Mouse (Mus musculus): ENCODE measurements around the gene Ncf1. TPM values are rescaled to one million over a fixed set of nuclear protein-coding genes. Genes with fewer than 3 reads are reported as not detected.

The Ncf1 gene
- polyA plus RNA-seq, 1 experiment = 3.0 TPM

DNA sequence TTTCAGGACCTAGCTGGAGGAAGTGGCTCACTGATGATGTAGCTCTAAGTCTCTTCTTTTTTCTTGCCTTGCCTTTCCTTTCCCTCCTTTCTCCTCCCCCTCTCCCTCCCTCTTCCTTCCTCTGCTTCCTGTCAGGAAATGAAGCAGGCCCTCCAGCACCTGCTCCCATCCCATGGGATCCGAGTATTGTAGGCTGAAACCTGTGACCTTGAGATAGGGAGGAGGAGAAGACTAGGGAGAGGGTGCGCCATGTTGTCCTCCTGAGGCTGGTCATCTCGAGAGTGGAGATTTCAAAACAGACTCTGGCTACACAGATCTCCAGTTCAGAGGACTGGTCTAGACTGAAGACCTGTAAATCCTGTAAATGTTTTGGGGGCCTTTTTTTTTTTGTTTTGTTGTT is 47.3 kb downstream of the Ncf1 start:
- no peak overlapping the region for H3K4me3 ChIP-seq (replicated peaks; ENCODE audit: insufficient read depth, low read depth, low read length)
- no peak for TF ChIP-seq POLR2A (IDR thresholded peaks at IDR 0.05; ENCODE audit: borderline replicate concordance, insufficient read depth, low read length)
- TF ChIP-seq CTCF (IDR thresholded peaks at IDR 0.05; ENCODE audit: borderline replicate concordance, insufficient read depth, low read depth, low read length) = no peak
- no peak overlapping the region for H3K27ac ChIP-seq (ENCODE audit: insufficient read depth, low read length)
- WGBS = 46% methylated on average over 3 of the region's 3 CpGs
- H3K4me1 ChIP-seq (ENCODE audit: control insufficient read depth, insufficient read depth, low read length) = peaks cover 11% of the 10 kb centered on the region; the same call in 1 of the 2 replicates
- H3K27me3 ChIP-seq (ENCODE audit: control insufficient read depth, insufficient read depth, low read length) = no peaks in the 10 kb centered on the region
- no peak for DNase-seq

DNA sequence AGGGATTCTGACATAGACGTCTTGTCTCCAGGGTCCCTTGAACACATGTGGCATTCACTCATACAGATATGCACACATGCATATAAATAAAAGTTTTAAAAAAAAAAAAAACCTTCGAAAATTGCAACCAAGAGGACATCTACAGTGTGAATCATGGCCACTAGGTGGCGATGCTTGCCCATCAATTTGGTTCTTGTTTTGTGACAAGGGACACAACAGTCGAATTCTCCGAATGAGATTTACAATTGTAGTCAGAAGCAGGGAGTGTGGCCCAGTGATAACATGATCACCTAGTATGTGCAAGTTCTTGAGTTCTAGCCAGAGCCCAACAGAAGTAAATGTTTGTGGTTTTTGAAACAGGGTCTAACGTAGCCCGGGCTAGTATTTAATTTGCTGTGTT is 49.6 kb downstream of the Ncf1 start:
- DNase-seq = peak; percentile 71 to 81
- Histone ChIP-seq H3K4me1 (ENCODE audit: control insufficient read depth, insufficient read depth, low read length) (peaks cover 11% of the 10 kb centered on the region; the same call in 1 of the 2 replicates), H3K27ac (ENCODE audit: insufficient read depth, low read length) (no peak overlapping the region), H3K27me3 (ENCODE audit: control insufficient read depth, insufficient read depth, low read length) (no peaks in the 10 kb centered on the region), H3K4me3 (replicated peaks; ENCODE audit: insufficient read depth, low read depth, low read length) (no peak overlapping the region)
- TF ChIP-seq POLR2A (IDR thresholded peaks at IDR 0.05; ENCODE audit: borderline replicate concordance, insufficient read depth, low read length) (no peak), CTCF (IDR thresholded peaks at IDR 0.05; ENCODE audit: borderline replicate concordance, insufficient read depth, low read depth, low read length) (peak; percentile 61; the same call in 1 of the 2 replicates)
- 20% methylated on average over 7 of the region's 7 CpGs for WGBS

DNA sequence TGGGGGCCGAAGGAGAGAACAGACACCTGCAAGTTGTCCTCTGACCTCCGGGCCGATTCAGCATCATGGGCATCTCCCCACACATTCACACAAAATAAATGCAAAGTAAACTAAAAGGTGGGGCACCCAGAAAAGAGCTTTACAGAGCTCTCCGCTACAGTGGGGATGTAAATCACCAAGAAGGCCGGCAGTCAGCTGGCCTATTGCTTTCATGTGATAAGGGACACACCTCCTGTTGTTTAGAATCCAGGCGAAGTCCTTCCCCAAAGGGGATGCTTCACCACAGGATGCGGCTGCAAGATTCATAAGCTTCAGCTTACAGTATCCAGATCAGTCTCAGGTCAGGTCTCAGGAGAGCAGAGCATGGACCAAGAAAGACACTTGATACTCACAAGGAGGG is 50.9 kb downstream of the Ncf1 start:
- TF ChIP-seq POLR2A (IDR thresholded peaks at IDR 0.05; ENCODE audit: borderline replicate concordance, insufficient read depth, low read length) (no peak), CTCF (IDR thresholded peaks at IDR 0.05; ENCODE audit: borderline replicate concordance, insufficient read depth, low read depth, low read length) (no peak)
- Histone ChIP-seq H3K27me3 (ENCODE audit: control insufficient read depth, insufficient read depth, low read length) (no peaks in the 10 kb centered on the region), H3K27ac (ENCODE audit: insufficient read depth, low read length) (no peak overlapping the region), H3K4me1 (ENCODE audit: control insufficient read depth, insufficient read depth, low read length) (peaks cover 10% of the 10 kb centered on the region; the same call in 1 of the 2 replicates), H3K4me3 (replicated peaks; ENCODE audit: insufficient read depth, low read depth, low read length) (no peak overlapping the region)
- 79% methylated on average over 7 of the region's 7 CpGs for WGBS
- no peak for DNase-seq

DNA sequence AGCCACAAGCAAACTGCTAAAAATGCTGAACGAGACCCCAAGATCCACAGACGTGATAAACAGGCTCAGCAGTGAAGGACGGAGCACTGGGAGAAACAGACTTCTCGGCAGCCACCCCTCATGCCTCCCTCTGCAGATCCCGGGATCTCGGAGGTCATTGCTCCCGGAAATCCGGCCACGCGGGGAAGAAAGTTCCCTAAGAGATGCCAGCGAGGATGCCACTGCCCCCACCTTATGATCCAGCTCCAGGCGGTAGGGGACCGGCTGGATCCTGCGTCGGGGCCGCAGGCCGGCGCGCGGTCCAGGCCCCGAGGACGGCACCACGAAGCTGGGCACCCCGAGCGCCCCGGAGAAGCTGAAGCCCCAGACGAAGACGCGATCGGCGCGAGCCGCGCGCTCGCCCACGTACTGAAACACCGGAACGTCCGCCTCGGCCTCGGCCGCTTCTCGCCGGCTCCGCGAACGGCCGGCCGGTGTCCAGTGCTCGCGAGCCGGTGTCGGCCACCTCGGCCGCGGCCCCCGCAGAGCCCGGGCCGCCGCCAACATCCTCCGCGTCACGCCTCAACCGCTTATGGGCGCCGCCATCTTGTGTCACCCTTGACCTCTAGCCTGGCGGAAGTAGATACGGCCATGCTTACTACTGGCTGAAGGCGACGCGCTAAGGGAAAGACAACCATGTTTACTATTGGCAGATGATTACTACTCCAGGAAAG is 53.1 kb downstream of the Ncf1 start, which contains the start of gene Rcc1l:
TSS of gene Rcc1l (minus strand) at position 606 of the 713 bp plus-strand sequence.
- peak; percentile 86 to 88 for DNase-seq
- TF ChIP-seq POLR2A (IDR thresholded peaks at IDR 0.05; ENCODE audit: borderline replicate concordance, insufficient read depth, low read length) = 0 out of 2 replicates have a peak, but pooled peaks have one; percentile 30
- TF ChIP-seq CTCF (IDR thresholded peaks at IDR 0.05; ENCODE audit: borderline replicate concordance, insufficient read depth, low read depth, low read length) = no peak
- peak within 1 kb of the TSS; percentile 77 for H3K4me3 ChIP-seq (replicated peaks; ENCODE audit: insufficient read depth, low read depth, low read length)
- WGBS = under 1% methylated on average over 72 of the region's 72 CpGs
- no peaks in the 10 kb centered on the region; the same call in 1 of the 2 replicates for H3K4me1 ChIP-seq (ENCODE audit: control insufficient read depth, insufficient read depth, low read length)
- H3K27ac ChIP-seq (ENCODE audit: insufficient read depth, low read length) = no peak within 1 kb of the TSS
- H3K27me3 ChIP-seq (ENCODE audit: control insufficient read depth, insufficient read depth, low read length) = no peaks in the 10 kb centered on the region

DNA sequence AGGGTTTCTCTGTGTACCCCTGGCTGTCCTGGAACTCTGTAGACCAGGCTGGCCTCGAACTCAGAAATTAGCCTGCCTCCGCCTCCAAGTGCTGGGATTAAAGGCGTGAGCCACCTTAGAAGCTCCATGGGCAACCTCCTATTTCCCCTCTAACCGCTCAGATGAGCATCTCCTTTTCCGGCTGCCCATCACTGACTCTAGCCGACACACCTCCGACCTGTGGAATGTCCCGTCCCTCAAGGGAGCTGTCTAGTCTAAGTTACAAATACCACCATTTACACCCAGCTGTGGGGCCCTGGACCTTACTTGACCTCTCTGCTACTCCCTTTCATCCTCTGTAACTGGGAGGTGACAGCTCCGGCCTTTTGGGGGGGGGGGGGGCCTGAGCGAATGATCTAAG is 53.7 kb downstream of the Ncf1 start:
- Histone ChIP-seq H3K4me3 (replicated peaks; ENCODE audit: insufficient read depth, low read depth, low read length) (peak overlapping the region; percentile 77), H3K27ac (ENCODE audit: insufficient read depth, low read length) (no peak overlapping the region), H3K4me1 (ENCODE audit: control insufficient read depth, insufficient read depth, low read length) (no peaks in the 10 kb centered on the region; the same call in 1 of the 2 replicates), H3K27me3 (ENCODE audit: control insufficient read depth, insufficient read depth, low read length) (no peaks in the 10 kb centered on the region)
- TF ChIP-seq POLR2A (IDR thresholded peaks at IDR 0.05; ENCODE audit: borderline replicate concordance, insufficient read depth, low read length) (no peak), CTCF (IDR thresholded peaks at IDR 0.05; ENCODE audit: borderline replicate concordance, insufficient read depth, low read depth, low read length) (no peak)
- WGBS = 9% methylated on average over 10 of the region's 10 CpGs
- no peak for DNase-seq

DNA sequence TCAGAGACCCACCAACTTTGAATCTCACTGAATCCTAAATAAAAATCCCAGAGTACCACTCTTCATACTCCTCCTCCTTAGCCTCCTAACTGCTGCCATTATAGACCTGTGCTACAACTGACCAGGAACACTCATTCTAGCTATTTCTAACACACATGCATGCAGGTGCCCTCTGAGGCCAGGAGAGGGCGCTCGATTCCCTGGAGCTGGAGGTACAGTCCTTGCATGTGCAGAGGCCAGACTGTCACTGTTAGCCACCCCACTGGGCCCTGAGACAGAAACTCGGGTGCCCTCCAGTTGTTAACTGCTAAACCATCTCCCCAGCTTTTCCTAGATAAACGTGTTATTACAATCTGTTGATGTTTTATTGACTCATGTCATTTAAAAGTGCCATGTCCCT is 56.2 kb downstream of the Ncf1 start:
- H3K4me3 ChIP-seq (replicated peaks; ENCODE audit: insufficient read depth, low read depth, low read length) = no peak overlapping the region
- 24% methylated on average over 4 of the region's 4 CpGs for WGBS
- no peak overlapping the region for H3K27ac ChIP-seq (ENCODE audit: insufficient read depth, low read length)
- no peak for TF ChIP-seq POLR2A (IDR thresholded peaks at IDR 0.05; ENCODE audit: borderline replicate concordance, insufficient read depth, low read length)
- peak; percentile 44; the same call in 1 of the 2 replicates for TF ChIP-seq CTCF (IDR thresholded peaks at IDR 0.05; ENCODE audit: borderline replicate concordance, insufficient read depth, low read depth, low read length)
- DNase-seq = no peak
- H3K4me1 ChIP-seq (ENCODE audit: control insufficient read depth, insufficient read depth, low read length) = no peaks in the 10 kb centered on the region; the same call in 1 of the 2 replicates
- no peaks in the 10 kb centered on the region for H3K27me3 ChIP-seq (ENCODE audit: control insufficient read depth, insufficient read depth, low read length)

DNA sequence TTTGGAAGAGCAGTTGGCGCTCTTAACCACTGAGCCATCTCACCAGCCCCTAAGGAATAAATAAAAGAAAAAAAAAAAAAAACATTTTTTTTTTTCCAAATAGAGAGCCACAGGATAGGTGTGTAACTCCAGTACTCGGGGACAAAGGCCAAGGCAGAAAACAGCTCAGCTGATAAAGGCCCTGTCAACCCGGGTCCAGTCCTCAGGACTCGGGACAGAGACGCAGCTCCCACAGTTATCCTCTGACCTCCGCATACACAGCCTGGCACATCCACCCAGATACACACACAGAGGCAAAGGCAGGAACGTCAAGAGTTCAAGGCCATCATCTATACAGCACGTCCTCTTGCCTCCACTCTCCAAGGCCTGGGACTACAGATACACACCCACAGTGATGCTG is 59.3 kb downstream of the Ncf1 start:
- no peak overlapping the region for H3K4me3 ChIP-seq (replicated peaks; ENCODE audit: insufficient read depth, low read depth, low read length)
- no peaks in the 10 kb centered on the region for H3K4me1 ChIP-seq (ENCODE audit: control insufficient read depth, insufficient read depth, low read length)
- no peak for TF ChIP-seq POLR2A (IDR thresholded peaks at IDR 0.05; ENCODE audit: borderline replicate concordance, insufficient read depth, low read length)
- no peak for TF ChIP-seq CTCF (IDR thresholded peaks at IDR 0.05; ENCODE audit: borderline replicate concordance, insufficient read depth, low read depth, low read length)
- H3K27ac ChIP-seq (ENCODE audit: insufficient read depth, low read length) = no peak overlapping the region
- H3K27me3 ChIP-seq (ENCODE audit: control insufficient read depth, insufficient read depth, low read length) = no peaks in the 10 kb centered on the region
- WGBS = 96% methylated on average over 8 of the region's 8 CpGs
- DNase-seq = no peak

Other genes starting within 250 kb of the Ncf1 start
- 34.5 and 35.6 TPM in 2 replicates for gene Castor2, start 129.9 kb downstream of the Ncf1 start, polyA plus RNA-seq (2012; rRNA removed)
- 15.7 and 16.5 TPM in 2 replicates for gene Rcc1l, start 52.9 kb downstream of the Ncf1 start, polyA plus RNA-seq (2012; rRNA removed)
- gene Gtf2ird2, start 45.6 kb downstream of the Ncf1 start, polyA plus RNA-seq (2012; rRNA removed) = 17.6 and 18.4 TPM in 2 replicates
- 154 and 157 TPM in 2 replicates for gene Gtf2i, start 85.1 kb upstream of the Ncf1 start, polyA plus RNA-seq (2012; rRNA removed)
- 47.0 and 47.6 TPM in 2 replicates for gene Gtf2ird1, start 227.1 kb upstream of the Ncf1 start, polyA plus RNA-seq (2012; rRNA removed)

Measured in cerebellum, adult 2 months (tissue).